Mouse (Mus musculus): ENCODE results near the gene Hist1h2ag.

The Hist1h2ag gene

DNA sequence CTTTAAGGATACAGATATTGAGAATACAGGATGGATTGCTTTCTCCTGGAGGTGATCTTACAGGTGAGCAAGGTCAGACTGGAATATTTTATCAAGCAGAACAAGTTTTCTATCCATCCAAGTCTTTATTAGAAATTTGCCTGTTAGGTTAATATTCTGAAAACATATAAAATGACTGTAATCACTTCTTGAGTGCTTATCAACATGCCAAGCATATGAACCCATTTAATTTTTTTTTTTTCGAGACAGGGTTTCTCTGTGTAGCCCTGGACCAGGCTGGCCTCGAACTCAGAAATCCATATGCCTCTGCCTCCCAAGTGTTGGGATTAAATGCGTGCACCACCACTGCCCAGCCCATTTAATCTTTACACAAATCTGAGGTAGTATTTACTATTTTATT is 5.8 kb downstream of the Hist1h2ag start:
- no peak for DNase-seq (ENCODE audit: low read depth, low spot score)

- peak; percentile 61 for DNase-seq (ENCODE audit: low read depth, low spot score)
Observed at GRCm38 (mm10) chr13:22036149-22036956, 6.4 kb downstream of the Hist1h2ag start.

DNA sequence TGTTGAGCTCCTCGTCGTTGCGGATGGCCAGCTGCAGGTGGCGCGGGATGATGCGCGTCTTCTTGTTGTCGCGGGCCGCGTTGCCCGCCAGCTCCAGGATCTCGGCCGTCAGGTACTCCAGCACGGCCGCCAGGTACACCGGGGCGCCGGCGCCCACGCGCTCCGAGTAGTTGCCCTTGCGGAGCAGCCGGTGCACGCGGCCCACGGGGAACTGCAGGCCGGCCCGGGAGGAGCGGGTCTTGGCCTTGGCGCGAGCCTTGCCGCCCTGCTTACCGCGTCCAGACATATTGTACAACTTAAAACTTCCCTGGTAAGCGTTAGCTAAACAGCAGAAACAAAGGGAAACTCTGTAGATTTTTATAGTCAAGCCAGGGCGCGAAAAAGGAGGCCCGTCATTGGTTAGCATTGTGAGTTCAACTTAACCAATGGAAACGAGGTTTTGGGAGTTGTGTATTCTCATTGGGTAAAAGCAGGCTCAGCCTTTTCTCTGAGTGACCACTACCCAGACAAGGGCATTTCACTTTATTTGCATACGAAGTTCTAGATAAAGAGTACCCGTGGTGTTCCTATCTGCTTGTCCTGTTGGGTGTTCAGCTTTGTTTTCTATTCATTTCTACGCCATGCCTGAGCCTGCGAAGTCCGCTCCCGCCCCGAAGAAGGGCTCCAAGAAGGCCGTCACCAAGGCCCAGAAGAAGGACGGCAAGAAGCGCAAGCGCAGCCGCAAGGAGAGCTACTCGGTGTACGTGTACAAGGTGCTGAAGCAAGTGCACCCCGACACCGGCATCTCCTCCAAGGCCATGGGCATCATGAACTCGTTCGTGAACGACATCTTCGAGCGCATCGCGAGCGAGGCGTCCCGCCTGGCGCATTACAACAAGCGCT is 7.2 kb downstream of the Hist1h2ag start, which contains the start of the genes Hist1h2ah and Hist1h2bk:
Hist1h2ah (minus strand) TSS at position 302 of the 882 bp plus-strand sequence.
Hist1h2bk (plus strand) TSS at position 604 of the 882 bp plus-strand sequence.
- DNase-seq (ENCODE audit: low read depth, low spot score): peak; percentile 97

GRCm38 (mm10) chr13:22034443-22035266 is 8.1 kb downstream of the Hist1h2ag start:
- DNase-seq (ENCODE audit: low read depth, low spot score): peak; percentile 55

GRCm38 (mm10) chr13:22033741-22034442 is 8.9 kb downstream of the Hist1h2ag start:
- peak; percentile 36 for DNase-seq (ENCODE audit: low read depth, low spot score)

DNA sequence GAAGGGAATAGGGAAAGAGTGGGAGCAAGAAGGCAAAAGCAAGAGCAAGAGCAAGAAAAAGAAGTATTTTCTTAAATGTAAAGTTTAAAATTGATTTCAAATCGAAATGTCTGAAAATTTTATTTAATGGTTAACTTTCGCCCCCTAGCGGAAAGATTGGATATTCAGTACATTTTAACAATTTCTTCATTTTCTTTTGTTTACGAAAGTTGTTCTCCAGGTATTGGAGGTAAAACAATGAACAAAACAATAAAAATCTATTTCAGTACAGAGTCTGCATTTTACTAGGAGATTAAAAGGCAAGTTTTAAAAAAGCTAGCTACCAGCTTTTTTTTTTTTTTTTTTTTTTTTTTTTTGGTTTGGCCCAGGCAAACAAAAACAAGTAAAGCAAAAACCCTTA is 12.3 kb downstream of the Hist1h2ag start:
- no peak for DNase-seq (ENCODE audit: low read depth, low spot score)

DNA sequence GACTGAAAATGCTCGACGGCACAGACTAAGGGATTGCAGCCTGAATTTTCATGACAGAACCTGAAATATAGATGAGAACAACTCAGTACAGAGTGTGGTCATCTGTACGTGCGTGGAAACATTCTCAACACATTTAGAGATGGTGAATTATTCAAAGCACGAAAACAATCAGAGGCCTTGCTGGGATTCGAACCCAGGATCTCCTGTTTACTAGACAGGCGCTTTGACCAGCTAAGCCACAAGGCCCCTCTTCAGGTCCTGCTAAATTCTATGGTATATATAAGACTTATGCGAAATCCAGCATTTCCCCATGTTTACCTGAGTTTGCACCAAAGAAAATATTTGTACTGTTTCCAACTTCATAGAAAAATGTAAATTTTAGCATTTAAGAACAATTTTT is 12.8 kb downstream of the Hist1h2ag start:
- DNase-seq (ENCODE audit: low read depth, low spot score): no peak

- peak; percentile 88 for DNase-seq (ENCODE audit: low read depth, low spot score)
Observed at GRCm38 (mm10) chr13:22028673-22029460, 13.9 kb downstream of the Hist1h2ag start.

DNA sequence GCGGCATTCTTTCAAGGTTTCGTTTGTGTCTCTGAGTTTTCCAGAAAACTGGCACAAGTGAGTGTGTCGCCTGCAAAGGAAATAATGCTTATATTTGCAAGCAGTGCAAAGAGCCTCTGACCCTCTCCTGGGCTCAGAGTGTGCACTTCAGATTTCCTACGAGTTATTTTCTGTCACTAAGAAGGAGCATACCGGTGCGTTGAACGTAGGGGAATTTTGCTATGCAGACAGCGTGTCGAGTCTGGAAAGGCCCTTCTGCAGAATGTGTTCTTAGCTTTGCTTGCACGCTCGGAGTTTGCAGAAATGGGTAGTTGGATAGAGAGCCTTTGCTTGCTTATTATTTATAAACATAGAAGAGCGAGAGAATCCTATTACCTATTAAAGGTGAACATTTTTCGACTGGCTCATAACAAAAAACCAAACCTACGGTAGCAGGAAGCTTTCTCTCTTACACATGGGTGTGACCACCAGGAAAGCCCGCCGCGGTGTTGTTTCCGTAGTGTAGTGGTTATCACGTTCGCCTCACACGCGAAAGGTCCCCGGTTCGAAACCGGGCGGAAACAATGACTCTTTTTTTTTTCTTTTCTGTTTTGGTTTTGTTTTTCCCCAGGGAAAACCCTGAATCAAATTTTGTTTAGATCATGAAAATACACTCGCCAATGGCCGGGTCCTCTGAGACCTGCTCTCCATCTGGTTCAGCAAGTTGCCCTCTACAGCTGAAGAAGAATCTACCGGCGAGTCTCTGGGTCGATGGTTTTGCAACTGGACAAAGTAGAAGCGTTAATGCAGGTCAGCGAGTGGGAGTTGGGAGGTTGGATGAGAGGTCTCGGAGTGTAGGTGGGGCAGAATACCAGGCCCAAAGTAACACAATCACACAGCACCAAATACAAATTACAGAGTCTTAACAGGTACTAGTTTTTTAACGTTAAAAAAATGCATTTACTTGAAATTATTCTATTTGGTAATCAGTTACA is 16.4 kb downstream of the Hist1h2ag start:
- peak; percentile 74 for DNase-seq (ENCODE audit: low read depth, low spot score)

GRCm38 (mm10) chr13:22022241-22022640 is 20.5 kb downstream of the Hist1h2ag start:
- peak; percentile 83 for DNase-seq (ENCODE audit: low read depth, low spot score)

DNA sequence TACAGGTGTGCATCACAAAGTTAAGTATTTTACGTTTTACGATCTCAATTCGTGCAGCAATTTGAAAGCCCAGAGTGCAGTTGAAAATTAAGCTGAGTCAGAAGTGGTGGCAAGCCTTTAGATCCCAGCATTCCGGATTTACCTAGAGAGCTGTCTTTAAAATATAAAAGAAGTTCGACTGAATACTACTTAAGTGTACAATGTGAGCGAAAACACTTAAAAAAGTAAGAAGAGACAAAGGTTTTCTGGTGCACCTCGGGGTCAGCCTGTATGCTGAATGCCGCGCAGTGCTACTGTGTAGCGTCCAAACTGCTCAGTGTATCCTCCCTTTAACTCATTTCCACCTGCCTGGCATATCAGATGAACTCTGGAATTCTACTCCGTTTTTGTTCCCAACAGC is 21.2 kb downstream of the Hist1h2ag start:
- DNase-seq (ENCODE audit: low read depth, low spot score): no peak

- no peak for DNase-seq (ENCODE audit: low read depth, low spot score)
Observed at GRCm38 (mm10) chr13:22020901-22021339, 21.8 kb downstream of the Hist1h2ag start.

- DNase-seq (ENCODE audit: low read depth, low spot score): no peak
Observed at GRCm38 (mm10) chr13:22019934-22020835, 22.6 kb downstream of the Hist1h2ag start.

DNA sequence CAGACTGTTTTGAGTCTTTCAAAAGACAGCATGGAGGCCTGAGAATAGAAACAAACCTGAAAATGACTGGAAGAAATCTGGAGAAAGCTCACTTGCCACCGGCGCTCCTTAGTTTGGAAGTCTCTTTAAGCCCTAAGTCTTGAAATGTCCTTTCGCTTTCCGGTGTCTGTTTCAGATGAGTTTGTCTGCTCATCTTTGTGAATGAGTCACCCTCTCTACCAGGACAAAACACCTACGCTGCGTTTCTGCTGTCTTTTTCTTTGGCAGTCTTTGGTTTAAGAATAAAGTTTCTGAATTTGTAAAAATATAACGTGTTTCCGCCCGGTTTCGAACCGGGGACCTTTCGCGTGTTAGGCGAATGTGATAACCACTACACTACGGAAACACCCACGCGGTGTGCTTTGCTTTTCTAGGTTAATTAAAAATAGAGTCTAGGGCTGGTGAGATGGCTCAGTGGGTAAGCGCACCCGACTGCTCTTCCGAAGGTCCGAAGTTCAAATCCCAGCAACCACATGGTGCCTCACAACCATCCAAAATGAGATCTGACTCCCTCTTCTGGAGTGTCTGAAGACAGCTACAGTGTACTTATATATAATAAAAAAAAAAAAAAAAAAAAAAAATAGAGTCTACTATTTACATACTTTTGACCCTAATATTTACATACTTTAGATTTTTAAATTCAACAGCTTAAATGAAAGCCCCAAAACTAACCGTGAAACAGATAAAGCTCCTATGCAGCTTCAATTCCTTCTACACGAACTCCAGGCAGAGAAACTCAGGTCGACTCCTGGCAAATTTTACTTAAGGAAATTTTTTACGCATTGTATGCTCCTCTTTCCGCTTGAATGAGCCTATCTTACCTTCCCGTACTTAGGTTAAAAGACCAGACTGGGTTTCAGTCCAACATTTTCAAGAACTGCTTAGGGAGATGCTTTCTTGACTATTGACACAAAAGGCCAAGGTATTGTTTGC is 27.0 kb downstream of the Hist1h2ag start:
- peak; percentile 69 for DNase-seq (ENCODE audit: low read depth, low spot score)

- no peak for DNase-seq (ENCODE audit: low read depth, low spot score)
Observed at GRCm38 (mm10) chr13:22014411-22014845, 28.3 kb downstream of the Hist1h2ag start.

GRCm38 (mm10) chr13:22013716-22014115 is 29.0 kb downstream of the Hist1h2ag start:
- DNase-seq (ENCODE audit: low read depth, low spot score): no peak
